Mouse (Mus musculus) liver, postnatal 0 days (tissue): ENCODE data around the gene Gm28363. TPM values are rescaled to one million over a fixed set of nuclear protein-coding genes. Genes with fewer than 3 reads are reported as not detected.
"Not testable (repeated sequence)": the region's sequence is repeated elsewhere in the genome, so short reads cannot be mapped to it uniquely, and the experiment has no call there.

ENCODE experiments used
- ATAC-seq: fragments of 200-750 bp; cut with Nextera tagmentation; 2 replicates; pipeline ENCODE4 v1.8.0; 2017; ENCODE audit warnings: mild to moderate bottlenecking, moderate library complexity
- DNase-seq: peaks from one replicate; pipeline ENCODE4 v3.0.0-alpha.2; 2016
- H3K27ac ChIP-seq: fragments of 300-500 bp; sonication (generic); 2 replicates; pipeline ENCODE4 v1.5.1; 2014; ENCODE audit warnings: antibody characterized with exemption, moderate library complexity, mild to moderate bottlenecking, low read depth
- H3K27me3 ChIP-seq: fragments of 300-500 bp; sonication (generic); 2 replicates; pipeline ENCODE4 v1.6.1; 2014; ENCODE audit warnings: low read length, control low read depth, mixed read lengths; ENCODE audit not compliant: insufficient read depth
- H3K36me3 ChIP-seq: fragments of 300-500 bp; sonication (generic); replicated peaks from 2 replicates; pipeline ENCODE4 v1.6.1; 2014; ENCODE audit warnings: mild to moderate bottlenecking, control low read depth, low read length, moderate library complexity, mixed read lengths; ENCODE audit not compliant: insufficient read depth
- H3K4me1 ChIP-seq: fragments of 300-500 bp; sonication (generic); 2 replicates; pipeline ENCODE4 v1.6.1; 2014; ENCODE audit warnings: antibody characterized with exemption, mild to moderate bottlenecking, control low read depth; ENCODE audit not compliant: insufficient read depth
- H3K4me2 ChIP-seq: fragments of 300-500 bp; sonication (generic); 2 replicates; pipeline ENCODE4 v1.6.1; 2014; ENCODE audit warnings: low read depth, mild to moderate bottlenecking, low read length, moderate library complexity, mixed read lengths
- H3K4me3 ChIP-seq: fragments of 300-500 bp; sonication (generic); 2 replicates; pipeline ENCODE4 v1.5.1; 2014; ENCODE audit warnings: low read depth, low read length
- H3K9ac ChIP-seq: fragments of 300-500 bp; sonication (generic); replicated peaks from 2 replicates; pipeline ENCODE4 v1.6.1; 2014; ENCODE audit warnings: mild to moderate bottlenecking, moderate library complexity
- H3K9me3 ChIP-seq: fragments of 300-500 bp; sonication (generic); 2 replicates; pipeline ENCODE4 v1.6.1; 2016; ENCODE audit warnings: mild to moderate bottlenecking, control low read depth, low read length, mixed read lengths
- WGBS: fragments of 180-500 bp; shearing (Covaris S2); extraction: QIAGEN DNeasy Blood & Tissue Kit; methylation state at CpG from one replicate; pipeline ENCODE4 v1.1.7; 2014; ENCODE audit not compliant: insufficient replicate concordance; 5-methylcytosine and 5-hydroxymethylcytosine counted together
- polyA plus RNA-seq: library from polyadenylated mRNA; unstranded; fragments of >200 nt; fragmentation: Nextera tagmentation; extraction: Ambion mirVana; gene quantifications from 2 replicates; pipeline ENCODE4 v1.2.1, GENCODE M21; 2015

Gene Gm28363
- not detected in 2 replicates for polyA plus RNA-seq

GRCm38 (mm10) chr1:117696831-117697230, at the start of gene Gm28363:
Gene Gm28363, plus strand, starts transcription at chr1:117697131.
- H3K4me3 ChIP-seq, ATAC-seq, H3K27ac ChIP-seq, H3K9ac ChIP-seq, DNase-seq, H3K4me1 ChIP-seq, H3K4me2 ChIP-seq, H3K9me3 ChIP-seq, H3K27me3 ChIP-seq, H3K36me3 ChIP-seq: not testable (repeated sequence)
- WGBS: 38% methylated on average over 2 of the region's 2 CpGs

GRCm38 (mm10) chr1:117650236-117650635, 46.7 kb upstream of the Gm28363 start:
- not testable (repeated sequence) for DNase-seq, H3K9ac ChIP-seq, H3K4me1 ChIP-seq, H3K36me3 ChIP-seq, H3K27ac ChIP-seq, H3K4me3 ChIP-seq, ATAC-seq, H3K9me3 ChIP-seq, H3K27me3 ChIP-seq, H3K4me2 ChIP-seq
- 61% methylated on average over 1 of the region's 1 CpGs for WGBS

Other genes with a start within 250 kb of the Gm28363 start
- gene B020011L13Rik, start 84.0 kb downstream of the Gm28363 start, polyA plus RNA-seq: not detected in 2 replicates
- not detected in 2 replicates for gene Gm28360, start 132.9 kb downstream of the Gm28363 start, polyA plus RNA-seq
- not detected in 2 replicates for gene Gm28168, start 230.9 kb downstream of the Gm28363 start, polyA plus RNA-seq